Mouse (Mus musculus) adrenal gland, postnatal 36 days (tissue): ENCODE results near the gene Phf20. TPM values are rescaled to one million over a fixed set of nuclear protein-coding genes. Genes with fewer than 3 reads are reported as not detected.

ENCODE experiments used
- DNase-seq, 2 experiments: peaks; one replicate each; pipeline ENCODE4 v3.0.0; 2021; ENCODE audit warnings: mixed read lengths in 1 of 2
- total RNA-seq, 2 experiments: library from RNA; stranded (reverse); gene quantifications; 2 replicates each; pipeline ENCODE4 v1.2.3; 2021

The Phf20 gene
- total RNA-seq, 2 experiments from 2014 or later: 31.8 to 45.5 TPM

DNA sequence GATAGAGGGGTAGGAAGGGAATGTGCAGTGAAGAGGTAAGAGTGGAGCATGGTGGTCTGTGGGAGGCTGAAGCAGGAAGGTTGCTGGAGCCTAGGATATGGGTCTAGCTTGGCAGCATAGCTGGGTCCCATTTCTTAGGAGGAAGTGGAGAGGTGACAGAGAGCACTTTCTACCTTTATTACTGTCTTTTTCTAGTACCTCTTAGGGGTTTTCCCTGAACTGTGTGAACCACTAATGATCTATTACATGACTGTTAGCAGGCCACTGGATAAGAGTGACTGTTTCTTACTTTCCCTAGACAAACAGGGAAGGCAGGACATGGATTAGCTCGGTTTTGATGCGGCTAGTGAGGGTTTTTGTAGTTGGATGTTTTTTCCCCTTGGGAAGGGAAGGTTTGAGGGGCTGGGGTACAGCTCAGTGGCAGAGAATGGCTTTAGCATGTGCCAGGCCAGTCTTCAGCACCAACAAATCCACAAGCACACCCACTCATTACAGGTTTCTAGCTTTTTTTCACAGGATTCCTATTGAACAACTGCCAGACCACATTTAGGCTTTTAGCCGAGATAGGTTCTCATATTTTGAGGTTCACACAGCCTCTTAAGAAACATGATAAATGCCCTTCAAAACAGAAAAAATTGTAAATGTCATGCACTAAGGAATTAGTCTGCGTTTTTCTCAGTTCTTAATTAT is 67.1 kb downstream of the Phf20 start:
- no peak for DNase-seq

DNA sequence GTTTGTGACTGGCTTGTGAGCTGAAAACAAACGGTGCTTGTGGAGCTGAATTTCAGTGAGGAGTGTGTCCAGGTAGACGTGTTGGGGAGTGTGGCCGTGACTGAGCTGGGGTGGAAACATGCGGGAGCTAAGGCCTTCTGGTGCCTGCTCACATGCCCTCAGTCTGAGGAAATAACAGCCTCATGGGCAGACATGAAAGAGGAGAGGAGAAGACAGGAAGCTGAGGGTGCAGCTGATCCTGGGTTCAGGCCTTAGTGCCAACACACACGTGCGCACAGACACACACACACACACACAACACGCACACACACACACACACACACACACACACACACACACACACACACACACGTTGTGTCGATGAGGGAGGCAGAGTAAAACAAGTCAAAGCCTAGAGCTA is 71.4 kb downstream of the Phf20 start:
- DNase-seq: no peak

DNA sequence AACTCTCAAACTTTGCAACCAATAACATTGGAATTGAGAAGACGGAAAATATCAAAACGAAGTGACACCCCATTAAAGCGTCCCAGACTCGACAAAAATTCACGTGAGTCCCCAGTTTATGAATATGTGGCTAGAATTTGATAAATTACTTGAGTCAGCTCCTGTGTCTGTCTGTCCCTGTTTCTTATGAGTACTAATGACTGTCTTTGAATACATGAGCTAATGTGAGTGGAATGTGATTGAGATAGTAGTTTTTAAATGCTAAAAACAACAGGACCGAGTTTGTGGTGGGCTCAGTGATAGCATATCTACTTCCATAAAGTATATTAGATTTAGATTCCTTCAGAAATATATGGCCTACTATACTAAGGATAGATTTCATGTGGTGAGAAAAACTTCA is 76.3 kb downstream of the Phf20 start:
- no peak for DNase-seq

GRCm38 (mm10) chr2:156278226-156279017 is 82.2 kb downstream of the Phf20 start:
- peak; percentile 85 to 89 for DNase-seq

DNA sequence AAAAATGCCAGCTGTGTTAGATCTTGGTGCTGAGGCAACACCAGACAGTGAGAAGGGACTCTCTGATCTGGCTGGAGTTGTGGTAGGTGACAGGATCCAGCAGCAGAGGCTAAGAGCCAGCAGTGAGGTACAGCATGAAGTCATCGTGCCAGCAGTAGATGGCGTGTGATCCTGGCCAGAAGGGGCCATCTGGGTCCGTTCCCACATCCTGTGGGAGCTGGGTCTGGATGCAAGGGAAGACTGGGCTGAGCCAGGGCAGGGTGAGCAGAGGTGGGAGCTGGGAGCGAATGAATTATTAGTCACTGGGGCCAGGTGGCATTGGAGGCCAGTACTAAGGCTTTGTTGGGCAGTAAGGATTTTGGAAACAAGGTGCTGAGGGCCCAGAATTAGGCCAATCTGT is 85.0 kb downstream of the Phf20 start:
- no peak for DNase-seq

- DNase-seq: no peak
Observed at GRCm38 (mm10) chr2:156285161-156285560, 88.9 kb downstream of the Phf20 start.

GRCm38 (mm10) chr2:156286733-156287132 is 90.5 kb downstream of the Phf20 start:
- DNase-seq: no peak

GRCm38 (mm10) chr2:156288222-156288621 is 92.0 kb downstream of the Phf20 start:
- DNase-seq: no peak

GRCm38 (mm10) chr2:156289552-156290160 is 93.4 kb downstream of the Phf20 start:
- DNase-seq: peak; percentile 41 to 48

DNA sequence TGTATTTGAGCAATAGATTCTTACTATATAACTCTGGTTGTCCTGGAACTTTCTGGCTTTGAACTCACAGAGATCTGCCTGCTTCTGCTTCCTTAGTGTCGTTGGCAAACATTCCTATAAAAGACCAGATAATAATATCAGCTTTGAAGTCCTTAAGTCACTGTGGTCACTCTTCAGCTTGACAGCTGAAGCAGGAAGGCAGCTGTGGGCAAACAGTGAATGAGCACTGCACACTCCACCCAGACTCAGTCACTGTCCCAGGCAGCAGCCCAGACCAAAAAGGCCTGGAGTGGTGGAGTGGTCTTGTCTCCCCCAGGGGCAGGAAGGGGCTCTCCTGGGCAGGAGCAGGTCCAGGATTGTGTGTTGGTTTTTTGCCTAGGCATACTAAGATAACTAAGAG is 95.7 kb downstream of the Phf20 start:
- no peak for DNase-seq

DNA sequence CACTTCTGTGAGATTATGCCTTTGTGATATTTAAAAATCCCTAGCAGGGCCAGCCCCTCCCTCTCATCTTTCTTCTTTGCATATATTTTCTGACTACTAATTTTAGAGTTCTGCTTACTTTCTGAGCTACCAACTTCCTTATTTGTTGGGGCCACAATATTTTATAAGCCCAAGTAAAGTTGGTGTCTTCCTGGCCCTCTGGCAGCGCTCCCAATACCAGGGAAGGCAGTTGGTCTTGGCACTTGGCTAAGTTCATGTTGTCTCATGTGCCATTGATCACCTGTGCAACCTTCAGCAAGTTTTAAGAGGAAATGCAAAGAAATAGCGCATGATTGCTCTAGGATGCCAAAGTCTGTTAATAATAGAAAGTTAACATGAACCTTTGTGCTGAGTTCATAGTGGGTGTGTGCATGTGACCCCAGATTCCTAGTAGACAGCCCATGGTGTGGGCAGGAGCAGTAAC is 99.4 kb downstream of the Phf20 start:
- no peak for DNase-seq

GRCm38 (mm10) chr2:156296190-156296589 is 99.9 kb downstream of the Phf20 start:
- DNase-seq: no peak

DNA sequence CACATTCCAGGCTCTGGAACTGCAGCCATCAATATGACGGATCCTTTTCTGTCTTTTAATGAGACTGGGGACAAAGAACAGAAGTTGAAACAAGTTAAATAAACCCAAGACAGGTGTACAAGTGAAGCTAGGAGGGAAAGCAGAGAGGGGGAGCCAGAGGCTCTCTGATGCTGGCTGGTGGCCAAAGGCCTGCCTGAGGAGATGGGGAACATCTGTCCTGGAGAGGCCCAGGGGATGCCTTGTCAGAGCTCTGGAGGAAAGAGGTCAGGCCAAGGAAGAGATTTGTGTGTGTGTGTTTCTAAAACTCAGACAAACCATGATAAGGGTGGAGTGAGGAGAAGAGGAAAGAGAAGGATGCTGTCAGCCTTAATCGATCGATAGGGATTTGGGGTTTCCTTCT is 101.4 kb downstream of the Phf20 start:
- no peak for DNase-seq

DNA sequence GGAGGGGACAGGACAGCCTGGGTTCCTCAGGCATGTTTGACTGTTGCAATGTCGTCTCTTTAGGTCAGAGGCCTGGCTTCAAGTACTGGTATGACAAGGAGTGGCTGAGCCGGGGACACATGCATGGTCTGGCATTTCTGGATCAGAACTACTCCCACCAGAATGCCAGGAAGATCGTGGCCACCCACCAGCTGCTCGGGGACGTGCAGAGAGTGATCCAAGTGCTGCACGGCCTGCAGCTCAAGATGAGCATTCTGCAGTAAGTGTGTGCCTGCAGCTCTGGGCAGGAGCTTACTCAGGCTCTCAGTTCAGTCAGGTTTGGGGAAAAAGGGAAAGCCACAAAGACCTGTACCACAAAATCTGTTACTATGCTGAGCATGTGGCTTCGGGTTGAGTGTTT is 102.2 kb downstream of the Phf20 start:
- no peak for DNase-seq

DNA sequence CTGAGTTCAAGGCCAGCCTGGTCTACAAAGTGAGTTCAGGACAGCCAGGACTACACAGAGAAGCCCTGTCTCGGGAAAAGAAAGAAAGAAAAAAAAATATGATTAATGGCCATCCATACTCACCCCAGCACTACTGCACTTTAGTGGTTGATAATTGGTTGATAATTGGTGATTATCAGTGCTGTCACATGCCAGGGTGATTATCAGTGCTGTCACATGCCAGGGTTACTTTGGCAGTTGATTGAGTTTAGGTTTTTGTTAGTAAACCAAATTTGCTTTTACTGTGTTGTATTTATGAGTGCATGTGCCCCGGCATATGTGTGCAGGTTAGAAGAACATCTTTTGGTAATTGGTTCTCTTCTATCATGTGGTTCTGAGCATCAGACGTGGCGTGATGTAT is 105.8 kb downstream of the Phf20 start:
- DNase-seq: no peak

GRCm38 (mm10) chr2:156304351-156304750 is 108.1 kb downstream of the Phf20 start:
- no peak for DNase-seq

GRCm38 (mm10) chr2:156305818-156306217 is 109.6 kb downstream of the Phf20 start:
- no peak for DNase-seq

DNA sequence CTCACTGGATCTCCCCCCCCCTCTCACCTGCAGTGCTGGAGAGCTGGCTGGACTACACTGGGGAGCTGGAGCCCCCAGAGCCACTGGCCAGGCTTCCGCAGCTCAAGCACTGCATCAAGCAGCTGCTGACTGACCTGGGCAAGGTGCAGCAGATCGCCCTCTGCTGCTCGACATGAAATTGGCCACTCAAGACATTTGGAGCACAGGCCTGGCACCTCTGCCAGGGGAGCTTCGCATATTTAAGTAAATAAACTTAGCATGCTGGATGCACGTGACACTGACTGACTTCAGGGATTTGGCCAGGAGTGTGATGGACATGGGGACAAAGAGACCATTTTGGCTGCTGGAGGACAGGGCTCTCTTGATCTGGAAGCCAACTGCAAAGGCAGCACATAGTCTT is 111.0 kb downstream of the Phf20 start:
- peak; percentile 19 to 35 for DNase-seq

DNA sequence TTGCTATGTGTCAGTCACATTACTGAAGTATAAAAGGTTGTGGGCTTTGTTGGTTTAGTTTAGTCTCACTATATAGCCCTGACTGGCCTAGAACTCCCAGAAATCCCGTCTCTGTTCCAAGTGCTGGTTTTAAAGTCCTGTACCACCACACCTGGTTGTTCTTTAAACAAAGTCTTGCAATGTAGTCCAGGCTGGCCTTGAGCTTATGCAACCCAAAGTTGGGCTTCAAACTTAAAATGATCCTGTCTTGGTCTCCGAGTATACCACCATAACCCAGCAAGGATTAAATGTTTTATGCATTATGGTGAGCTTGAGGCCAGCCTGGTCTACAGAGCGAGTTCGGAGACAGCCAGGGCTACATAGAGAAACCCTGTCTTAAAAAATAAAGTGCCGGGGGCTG is 113.7 kb downstream of the Phf20 start:
- DNase-seq: no peak

- no peak for DNase-seq
Observed at GRCm38 (mm10) chr2:156310455-156310854, 114.2 kb downstream of the Phf20 start.

DNA sequence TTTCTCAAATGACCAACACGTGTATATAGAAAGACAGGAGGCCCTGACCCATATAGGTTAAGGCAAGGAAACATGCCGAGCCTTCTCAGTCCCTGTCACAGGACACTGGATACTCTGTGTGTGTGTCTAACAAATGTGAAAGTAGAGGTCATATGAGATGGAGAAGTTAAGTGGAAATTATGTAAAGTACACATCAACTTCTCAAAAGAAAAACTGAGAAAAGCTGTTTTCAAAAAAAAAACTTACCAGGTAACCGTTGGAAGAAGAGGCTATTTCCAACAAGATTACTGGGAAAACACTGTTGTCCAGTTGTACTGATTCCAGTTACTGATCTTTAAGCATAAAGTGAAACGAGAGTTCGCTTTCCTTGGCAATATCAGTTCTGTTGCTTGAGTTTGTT is 114.7 kb downstream of the Phf20 start:
- no peak for DNase-seq

DNA sequence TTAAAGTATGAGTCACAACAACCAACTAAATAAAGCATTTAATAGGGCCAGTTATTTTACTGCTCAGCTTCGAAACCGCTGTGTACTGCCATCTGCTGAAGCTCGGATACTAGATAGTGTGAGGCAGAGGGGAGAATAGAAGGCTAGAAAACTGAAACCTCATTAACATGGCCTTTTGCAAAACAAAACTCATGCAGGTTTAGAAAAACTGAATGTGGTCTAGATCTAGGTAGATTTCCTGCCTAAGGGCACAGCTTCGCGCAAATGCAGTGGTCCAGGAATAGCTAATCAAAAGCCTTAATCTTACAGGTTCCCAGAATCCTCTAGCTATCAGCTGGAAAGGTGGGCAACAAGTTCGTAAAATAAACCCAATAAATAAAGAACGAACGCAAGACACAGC is 115.2 kb downstream of the Phf20 start:
- no peak for DNase-seq

GRCm38 (mm10) chr2:156311841-156312291 is 115.6 kb downstream of the Phf20 start:
- peak; percentile 82 to 85 for DNase-seq
